In the genomic region with DNA sequence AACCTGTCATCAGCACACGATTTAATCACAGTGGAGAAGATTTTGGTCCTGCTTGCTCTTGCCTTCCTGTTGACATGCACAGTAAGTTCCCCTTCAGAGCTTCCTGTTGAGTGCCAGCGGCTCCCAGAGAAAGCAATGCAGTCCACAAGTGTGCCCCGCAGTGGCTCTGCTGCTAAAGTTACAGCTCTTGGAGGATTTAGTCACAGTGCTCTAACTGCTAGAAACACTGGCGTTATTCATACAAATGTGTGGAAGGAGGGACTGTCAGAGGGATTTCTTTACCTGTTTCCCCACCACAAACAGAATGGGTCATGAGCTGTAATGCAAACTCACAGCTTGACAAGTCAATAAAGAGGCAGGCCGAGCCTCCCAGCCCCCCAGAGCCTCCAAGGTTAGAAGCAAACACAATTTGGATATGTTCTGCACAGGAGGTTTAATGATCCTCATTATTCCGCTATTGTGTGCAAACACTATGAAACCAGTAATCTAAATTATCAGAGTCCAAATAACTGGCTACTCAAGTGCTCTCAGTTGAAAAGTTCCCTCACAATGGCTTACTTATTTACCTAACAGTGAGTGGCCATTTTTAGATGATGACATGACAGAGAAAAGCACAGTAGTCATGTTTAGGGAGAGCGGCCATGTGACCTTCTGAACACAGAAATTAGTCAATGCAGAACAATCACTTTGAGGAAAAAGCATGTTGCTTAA, we compare ENCODE assay signal across 10 mouse cellular contexts. TPM values are rescaled to one million over a fixed set of nuclear protein-coding genes. Genes with fewer than 3 reads are reported as not detected.
DNase-seq lines count a peak whose midpoint lies in the region; ATAC-seq and TF ChIP-seq lines count a peak whose summit lies in the region.
"Had no signal": no experiment of that assay in that cellular context is flagged by ENCODE, and none has a peak within 500 bp of the region (broad histone marks: within the 10 kb centered on the region; RNA-seq: fewer than 3 reads in every experiment).

No protein-coding gene starts in this region.

- H3K27me3 ChIP-seq in intestine, embryonic 15.5 days (replicated peaks): no peaks in the 10 kb centered on the region
- H3K27me3 ChIP-seq in intestine, postnatal 0 days (replicated peaks; ENCODE audit: control insufficient read depth, insufficient read depth, low read length): no peaks in the 10 kb centered on the region
- H3K27me3 ChIP-seq in forebrain, embryonic 10.5 days (ENCODE audit: poor library complexity, severe bottlenecking): peaks cover 35% of the 10 kb centered on the region
- H3K27me3 ChIP-seq in liver, embryonic 16.5 days (ENCODE audit: control insufficient read depth, insufficient read depth, low read depth, low read length): no peaks in the 10 kb centered on the region
- H3K27me3 ChIP-seq: neural tube, embryonic 12.5 days had no signal

- DNase-seq in forebrain, embryonic 10.5 days (ENCODE audit: extremely low spot score, low spot score): peak; percentile 21
- DNase-seq in ovary, postnatal 14 days (ENCODE audit: low spot score): no peak
- no peak for DNase-seq in cerebellum, postnatal 25 days
- no peak for DNase-seq in spleen, adult 18-20 months
- DNase-seq: lung, adult 2 months had no signal

- no peaks in the 10 kb centered on the region for H3K9me3 ChIP-seq in intestine, embryonic 15.5 days
- no peaks in the 10 kb centered on the region for H3K9me3 ChIP-seq in intestine, postnatal 0 days (ENCODE audit: control insufficient read depth)
- H3K9me3 ChIP-seq in forebrain, embryonic 10.5 days: no peaks in the 10 kb centered on the region
- H3K9me3 ChIP-seq in liver, embryonic 16.5 days (replicated peaks; ENCODE audit: control insufficient read depth, low read length): no peaks in the 10 kb centered on the region
- H3K9me3 ChIP-seq: neural tube, embryonic 12.5 days had no signal

- no peaks in the 10 kb centered on the region for H3K36me3 ChIP-seq in intestine, embryonic 15.5 days
- H3K36me3 ChIP-seq in intestine, postnatal 0 days (ENCODE audit: control insufficient read depth, insufficient read depth): peaks cover 8% of the 10 kb centered on the region; the same call in 1 of the 2 replicates
- peaks cover 16% of the 10 kb centered on the region for H3K36me3 ChIP-seq in forebrain, embryonic 10.5 days (replicated peaks)
- H3K36me3 ChIP-seq in liver, embryonic 16.5 days (ENCODE audit: control insufficient read depth, insufficient read depth): no peaks in the 10 kb centered on the region

- no peak overlapping the region for H3K4me2 ChIP-seq in intestine, embryonic 15.5 days (replicated peaks)
- no peak overlapping the region for H3K4me2 ChIP-seq in intestine, postnatal 0 days (replicated peaks; ENCODE audit: low read depth)
- no peak overlapping the region; the same call in 1 of the 2 replicates for H3K4me2 ChIP-seq in liver, embryonic 16.5 days (ENCODE audit: low read depth, low read length)
- H3K4me2 ChIP-seq: neural tube, embryonic 12.5 days had no signal

- H3K4me3 ChIP-seq in intestine, embryonic 15.5 days (replicated peaks): no peak overlapping the region
- H3K4me3 ChIP-seq in intestine, postnatal 0 days (ENCODE audit: low read depth, low read length): no peak overlapping the region
- H3K4me3 ChIP-seq in forebrain, embryonic 10.5 days: no peak overlapping the region
- H3K4me3 ChIP-seq in liver, embryonic 16.5 days (ENCODE audit: low read depth, low read length): no peak overlapping the region
- H3K4me3 ChIP-seq: neural tube, embryonic 12.5 days had no signal

- no peaks in the 10 kb centered on the region for H3K4me1 ChIP-seq in intestine, embryonic 15.5 days (replicated peaks)
- no peaks in the 10 kb centered on the region for H3K4me1 ChIP-seq in intestine, postnatal 0 days (replicated peaks; ENCODE audit: control insufficient read depth, insufficient read depth, low read length)
- peaks cover 15% of the 10 kb centered on the region for H3K4me1 ChIP-seq in forebrain, embryonic 10.5 days
- H3K4me1 ChIP-seq in liver, embryonic 16.5 days (ENCODE audit: control insufficient read depth, low read depth, low read length): no peaks in the 10 kb centered on the region

- peak; percentile 49; the same call in 1 of the 2 replicates for ATAC-seq in intestine, embryonic 15.5 days
- no peak for ATAC-seq in intestine, postnatal 0 days
- peak; percentile 84 for ATAC-seq in CD4-positive, CD25-positive, alpha-beta regulatory T cell, adult 4 months
- peak; percentile 77 for ATAC-seq in liver, embryonic 16.5 days (ENCODE audit: low read depth)

- TF ChIP-seq CTCF in intestine, postnatal 0 days (IDR thresholded peaks at IDR 0.05; ENCODE audit: low read depth): no peak

- H3K9ac ChIP-seq in intestine, embryonic 15.5 days: no peak overlapping the region
- H3K9ac ChIP-seq in intestine, postnatal 0 days (ENCODE audit: low read depth, low read length): no peak overlapping the region
- H3K9ac ChIP-seq in liver, embryonic 16.5 days (ENCODE audit: low read depth, low read length): no peak overlapping the region
- H3K9ac ChIP-seq: neural tube, embryonic 12.5 days had no signal

- no peak overlapping the region for H3K27ac ChIP-seq in intestine, embryonic 15.5 days
- no peak overlapping the region for H3K27ac ChIP-seq in intestine, postnatal 0 days (ENCODE audit: low read depth, low read length)
- no peak overlapping the region for H3K27ac ChIP-seq in forebrain, embryonic 10.5 days
- H3K27ac ChIP-seq in liver, embryonic 16.5 days (ENCODE audit: low read length): peak overlapping the region; percentile 61
- H3K27ac ChIP-seq: neural tube, embryonic 12.5 days had no signal

- 41% methylated on average over 7 of the region's 7 CpGs for WGBS in intestine, embryonic 15.5 days
- WGBS in intestine, postnatal 0 days: 40% methylated on average over 7 of the region's 7 CpGs
- 44% methylated on average over 7 of the region's 7 CpGs for WGBS in forebrain, embryonic 10.5 days
- 31% methylated on average over 7 of the region's 7 CpGs for WGBS in liver, embryonic 16.5 days (ENCODE audit: insufficient replicate concordance)

RNA-seq across cellular contexts. Expression of gene Gata3, which starts 36.5 kb away (rescaled TPM):
- 2.3 and 2.6 TPM in 2 replicates for polyA plus RNA-seq in intestine, embryonic 15.5 days (2015; fragmentation: Nextera tagmentation; extraction: Ambion mirVana)
- polyA plus RNA-seq in intestine, postnatal 0 days (2015; fragmentation: Nextera tagmentation; extraction: Ambion mirVana): 0.59 and 0.61 TPM in 2 replicates
- polyA plus RNA-seq in CD4-positive, CD25-positive, alpha-beta regulatory T cell, adult 4 months (2017; shearing (Covaris generic)): 100 to 1,000 TPM; 136 to 163 TPM
- polyA plus RNA-seq in forebrain, embryonic 10.5 days (2016; fragmentation: Nextera tagmentation; extraction: Ambion mirVana): 4.2 and 7.3 TPM in 2 replicates
- polyA plus RNA-seq in liver, embryonic 16.5 days (2015; fragmentation: Nextera tagmentation; extraction: Ambion mirVana): 0.97 and 1.1 TPM in 2 replicates

RNA-seq across cellular contexts. Expression of gene 9230102O04Rik, which starts 37.0 kb away (rescaled TPM):
- not detected in 2 replicates for polyA plus RNA-seq in intestine, embryonic 15.5 days (2015; fragmentation: Nextera tagmentation; extraction: Ambion mirVana)
- polyA plus RNA-seq in intestine, postnatal 0 days (2015; fragmentation: Nextera tagmentation; extraction: Ambion mirVana): not detected in 2 replicates
- under 1 TPM in 1 of 2 experiments, not detected in 1; 0.81 TPM for polyA plus RNA-seq in CD4-positive, CD25-positive, alpha-beta regulatory T cell, adult 4 months (2017; shearing (Covaris generic))
- 0.54 TPM in 1 of 2 replicates, not detected in the other for polyA plus RNA-seq in forebrain, embryonic 10.5 days (2016; fragmentation: Nextera tagmentation; extraction: Ambion mirVana)
- polyA plus RNA-seq in liver, embryonic 16.5 days (2015; fragmentation: Nextera tagmentation; extraction: Ambion mirVana): not detected in 2 replicates
- polyA plus RNA-seq: lung, adult 2 months had no signal

RNA-seq across cellular contexts. Expression of gene 4930412O13Rik, which starts 45.3 kb away (rescaled TPM):
- not detected in 2 replicates for polyA plus RNA-seq in intestine, embryonic 15.5 days (2015; fragmentation: Nextera tagmentation; extraction: Ambion mirVana)
- not detected in 2 replicates for polyA plus RNA-seq in intestine, postnatal 0 days (2015; fragmentation: Nextera tagmentation; extraction: Ambion mirVana)
- 1 to 10 TPM in 1 of 2 experiments, under 1 TPM in 1; 0.66 to 1.9 TPM for polyA plus RNA-seq in CD4-positive, CD25-positive, alpha-beta regulatory T cell, adult 4 months (2017; shearing (Covaris generic))
- 0.42 and 0.50 TPM in 2 replicates for polyA plus RNA-seq in forebrain, embryonic 10.5 days (2016; fragmentation: Nextera tagmentation; extraction: Ambion mirVana)
- polyA plus RNA-seq in liver, embryonic 16.5 days (2015; fragmentation: Nextera tagmentation; extraction: Ambion mirVana): not detected in 2 replicates
- polyA plus RNA-seq: lung, adult 2 months had no signal

Comparison
In these comparisons a context has a peak if more than half of its experiments do, and no peak if none do; other contexts are left out.
1. RNA of gene Gata3, which starts 36.5 kb away (polyA plus RNA-seq): 136 to 163 TPM in CD4-positive, CD25-positive, alpha-beta regulatory T cell, adult 4 months; 4.2 to 7.3 TPM in forebrain, embryonic 10.5 days, 2.3 to 2.6 TPM in intestine, embryonic 15.5 days, 0.97 to 1.1 TPM in liver, embryonic 16.5 days and 0.59 to 0.61 TPM in intestine, postnatal 0 days; every median in the first group is over 10 times any median in the second.